In the genomic region with DNA sequence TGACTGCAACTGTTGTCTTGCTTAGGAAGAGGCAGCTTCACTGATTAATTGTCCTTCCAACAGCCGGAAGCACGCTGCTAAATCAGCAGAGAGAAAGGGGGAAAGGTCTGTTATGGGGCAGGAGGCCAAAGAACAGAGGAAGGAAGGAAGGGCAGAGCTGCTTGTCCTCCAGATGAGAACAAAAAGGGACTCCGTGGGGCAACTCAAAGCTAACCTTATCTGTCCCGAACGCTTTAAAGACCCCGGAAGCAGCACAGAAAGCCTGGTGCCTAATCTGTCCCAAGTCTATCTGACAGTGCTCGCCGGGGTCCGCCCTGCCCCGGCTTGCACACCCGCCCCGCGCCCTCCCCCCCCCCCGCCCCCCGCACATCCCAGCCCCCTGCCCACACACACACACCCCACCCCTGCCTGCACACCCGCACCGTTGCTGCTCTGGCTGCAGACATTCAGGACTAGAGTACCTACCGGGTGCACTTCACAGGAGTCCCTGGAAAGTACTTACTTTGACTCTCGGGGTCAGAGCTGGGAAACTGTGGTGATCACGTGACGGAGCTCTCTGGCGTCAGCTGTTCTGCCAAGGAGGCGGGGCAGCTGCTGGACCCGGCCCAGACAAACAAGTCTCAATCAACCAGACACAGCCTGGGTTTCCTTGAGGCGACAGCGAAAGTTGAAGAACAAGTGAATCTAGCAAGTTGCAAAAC, we compare ENCODE assay signal across 8 mouse cellular contexts. TPM values are rescaled to one million over a fixed set of nuclear protein-coding genes. Genes with fewer than 3 reads are reported as not detected.
DNase-seq lines count a peak whose midpoint lies in the region; ATAC-seq and TF ChIP-seq lines count a peak whose summit lies in the region.

Gene Tcn2, minus strand, starts transcription at position 649 of the 701 bp plus-strand sequence.

- no peak for TF ChIP-seq CTCF in bone marrow macrophage, adult 2 months (IDR thresholded peaks at IDR 0.05; ENCODE audit: low read depth, low read length)

- no peaks in the 10 kb centered on the region for H3K27me3 ChIP-seq in forebrain, embryonic 11.5 days (ENCODE audit: control insufficient read depth, insufficient read depth, low read length)
- H3K27me3 ChIP-seq in neural tube, embryonic 14.5 days (ENCODE audit: control insufficient read depth, insufficient read depth, low read length): no peaks in the 10 kb centered on the region

- H3K9me3 ChIP-seq in forebrain, embryonic 11.5 days (ENCODE audit: control insufficient read depth, low read length): no peaks in the 10 kb centered on the region
- H3K9me3 ChIP-seq in neural tube, embryonic 14.5 days (ENCODE audit: control insufficient read depth, low read length): no peaks in the 10 kb centered on the region

- DNase-seq in CD8-positive naive resting alpha-beta T cell, adult 2 months (ENCODE audit: low read depth in 2 of 2, low spot score in 2 of 2): peak; percentile 43 to 61
- peak; percentile 87 for DNase-seq in forebrain, embryonic 11.5 days (ENCODE audit: low spot score)
- peak; percentile 88 to 91 for DNase-seq in heart, postnatal 14 days
- DNase-seq in layer of hippocampus, adult 11-12 months (ENCODE audit: low spot score): peak; percentile 79
- DNase-seq in lung, adult 18-20 months: peak; percentile 95 to 97
- DNase-seq in thymus, adult 18-20 months: peak; percentile 68 to 73

- peak within 1 kb of the TSS; percentile 63 for H3K4me3 ChIP-seq in bone marrow macrophage, adult 2 months (ENCODE audit: insufficient read depth, low read length)
- H3K4me3 ChIP-seq in forebrain, embryonic 11.5 days (ENCODE audit: low read depth, low read length): peak within 1 kb of the TSS; percentile 47
- peak within 1 kb of the TSS; percentile 33 for H3K4me3 ChIP-seq in neural tube, embryonic 14.5 days (ENCODE audit: low read depth, low read length)

- no peak for TF ChIP-seq POLR2A in bone marrow macrophage, adult 2 months (IDR thresholded peaks at IDR 0.05; ENCODE audit: borderline replicate concordance, low read depth, low read length)

- intact Hi-C loops in heart, postnatal 14 days (cut with DNase I): no loop called here

- peak within 1 kb of the TSS; percentile 51 for H3K9ac ChIP-seq in forebrain, embryonic 11.5 days (ENCODE audit: low read length)
- H3K9ac ChIP-seq in neural tube, embryonic 14.5 days (replicated peaks; ENCODE audit: low read depth, low read length): peak within 1 kb of the TSS; percentile 37

- ATAC-seq in forebrain, embryonic 11.5 days (replicated peaks; ENCODE audit: low FRiP score): peak; percentile 90
- peak; percentile 83 for ATAC-seq in neural tube, embryonic 14.5 days (ENCODE audit: low read depth)

- peaks cover 21% of the 10 kb centered on the region for H3K4me1 ChIP-seq in bone marrow macrophage, adult 2 months (ENCODE audit: control insufficient read depth, insufficient read depth, low read length)
- peaks cover 4% of the 10 kb centered on the region; the same call in 1 of the 2 replicates for H3K4me1 ChIP-seq in forebrain, embryonic 11.5 days (replicated peaks; ENCODE audit: control insufficient read depth, insufficient read depth, low read length)
- peaks cover 4% of the 10 kb centered on the region for H3K4me1 ChIP-seq in neural tube, embryonic 14.5 days (ENCODE audit: control insufficient read depth, insufficient read depth, low read length)

- H3K27ac ChIP-seq in bone marrow macrophage, adult 2 months (ENCODE audit: insufficient read depth, low read depth, low read length): peak within 1 kb of the TSS; percentile 33; the same call in 1 of the 2 replicates
- H3K27ac ChIP-seq in forebrain, embryonic 11.5 days (ENCODE audit: low read depth, low read length): no peak within 1 kb of the TSS
- no peak within 1 kb of the TSS for H3K27ac ChIP-seq in neural tube, embryonic 14.5 days (ENCODE audit: low read depth, low read length)

- under 1% methylated on average over 21 of the region's 26 CpGs for WGBS in forebrain, embryonic 11.5 days
- WGBS in neural tube, embryonic 14.5 days: under 1% methylated on average over 26 of the region's 26 CpGs

- H3K36me3 ChIP-seq in forebrain, embryonic 11.5 days (ENCODE audit: control insufficient read depth, insufficient read depth, low read length): no peaks in the 10 kb centered on the region
- no peaks in the 10 kb centered on the region for H3K36me3 ChIP-seq in neural tube, embryonic 14.5 days (ENCODE audit: control insufficient read depth, insufficient read depth, low read length)

- peak within 1 kb of the TSS; percentile 64 for H3K4me2 ChIP-seq in forebrain, embryonic 11.5 days (ENCODE audit: low read depth, low read length, severe bottlenecking)
- H3K4me2 ChIP-seq in neural tube, embryonic 14.5 days (ENCODE audit: low read depth, low read length): peak within 1 kb of the TSS; percentile 72

RNA-seq across cellular contexts. Expression of gene Tcn2, which starts in this region (rescaled TPM):
- 107 and 117 TPM in 2 replicates for polyA plus RNA-seq in bone marrow macrophage, adult 2 months (2012; ENCODE audit: insufficient read depth, insufficient read length, missing spikeins)
- 23.1 and 26.0 TPM in 2 replicates for polyA plus RNA-seq in forebrain, embryonic 11.5 days (2014; fragmentation: Nextera tagmentation; extraction: Ambion mirVana)
- total RNA-seq in heart, postnatal 14 days (2021): 10 to 100 TPM; 44.5 to 54.0 TPM
- 15.4 and 30.9 TPM in 2 replicates for polyA plus RNA-seq in neural tube, embryonic 14.5 days (2014; fragmentation: Nextera tagmentation; extraction: Ambion mirVana)
